Mouse (Mus musculus): ENCODE data around the gene Tssk1. TPM values are rescaled to one million over a fixed set of nuclear protein-coding genes. Genes with fewer than 3 reads are reported as not detected.

Tssk1 gene
- polyA plus RNA-seq, 1 experiment from 2014 or later = 0.04 TPM

DNA sequence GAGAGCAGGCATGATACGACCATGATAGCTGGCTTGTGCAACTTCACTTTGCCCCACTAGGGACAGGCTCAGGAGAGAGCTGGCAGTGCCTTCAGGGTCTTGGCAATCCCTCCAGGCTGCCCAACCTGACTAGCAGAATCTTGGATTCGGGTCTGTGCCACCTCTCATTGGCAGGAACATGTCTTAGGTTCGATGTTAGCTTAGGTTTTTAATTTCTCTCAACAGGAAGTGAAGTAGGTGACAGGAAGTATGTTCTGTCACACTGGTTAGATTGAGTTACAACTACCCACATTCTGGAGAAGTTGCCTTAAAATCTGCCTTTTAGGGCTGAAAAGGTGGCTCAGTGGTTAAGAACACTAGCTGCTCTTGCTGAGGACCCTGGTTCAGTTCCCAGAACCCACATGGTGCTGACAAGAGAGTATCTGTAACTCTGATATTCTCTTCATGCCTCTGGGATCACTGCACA lies 40.5 kb downstream of the Tssk1 start:
- no peaks in the 10 kb centered on the region for H3K27me3 ChIP-seq (ENCODE audit: insufficient read depth, low read length)
- H3K9me3 ChIP-seq (ENCODE audit: low read length) = no peaks in the 10 kb centered on the region
- H3K4me1 ChIP-seq (ENCODE audit: insufficient read depth) = peaks cover 8% of the 10 kb centered on the region
- DNase-seq = peak; percentile 12
- no peak overlapping the region for H3K4me2 ChIP-seq (ENCODE audit: low read depth, low read length)
- ATAC-seq = no peak
- H3K4me3 ChIP-seq (ENCODE audit: low read depth, low read length) = no peak overlapping the region
- no peak overlapping the region for H3K9ac ChIP-seq (replicated peaks)
- peak; percentile 30; the same call in 1 of the 2 replicates for TF ChIP-seq CTCF (IDR thresholded peaks at IDR 0.05; ENCODE audit: low read depth)
- TF ChIP-seq EP300 (IDR thresholded peaks at IDR 0.05; ENCODE audit: low read depth) = no peak
- WGBS (ENCODE audit: insufficient replicate concordance) = 38% methylated on average over 3 of the region's 3 CpGs
- no peak overlapping the region for H3K27ac ChIP-seq (ENCODE audit: low read depth)
- H3K36me3 ChIP-seq (replicated peaks; ENCODE audit: insufficient read depth, low read length) = no peaks in the 10 kb centered on the region

DNA sequence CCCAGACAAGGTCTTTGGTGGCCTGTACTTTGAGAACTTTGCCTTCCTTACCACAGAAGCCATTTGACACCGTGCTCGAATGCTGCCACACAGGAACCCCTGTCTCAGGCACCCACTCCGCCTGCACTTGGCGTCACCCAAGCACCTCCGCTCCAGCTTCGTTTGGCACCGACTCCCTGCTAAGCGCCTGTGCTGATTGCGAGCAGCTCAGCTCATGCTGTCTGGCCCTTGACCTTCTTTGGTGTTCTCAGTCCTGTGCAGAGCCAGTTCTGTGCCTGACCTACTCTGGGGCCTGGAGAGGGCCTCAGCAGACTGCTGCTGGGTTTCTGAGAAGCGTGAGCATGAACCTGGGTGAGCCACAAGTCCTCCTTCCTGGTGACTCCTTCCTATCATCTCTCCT lies 42.8 kb downstream of the Tssk1 start:
- Histone ChIP-seq H3K36me3 (replicated peaks; ENCODE audit: insufficient read depth, low read length) (no peaks in the 10 kb centered on the region), H3K4me1 (ENCODE audit: insufficient read depth) (peaks cover 8% of the 10 kb centered on the region), H3K27me3 (ENCODE audit: insufficient read depth, low read length) (no peaks in the 10 kb centered on the region), H3K4me2 (ENCODE audit: low read depth, low read length) (no peak overlapping the region), H3K9me3 (ENCODE audit: low read length) (no peaks in the 10 kb centered on the region), H3K9ac (replicated peaks) (no peak overlapping the region), H3K4me3 (ENCODE audit: low read depth, low read length) (no peak overlapping the region), H3K27ac (ENCODE audit: low read depth) (no peak overlapping the region)
- DNase-seq = no peak
- TF ChIP-seq EP300 (IDR thresholded peaks at IDR 0.05; ENCODE audit: low read depth) (no peak), CTCF (IDR thresholded peaks at IDR 0.05; ENCODE audit: low read depth) (no peak)
- no peak for ATAC-seq
- 72% methylated on average over 10 of the region's 10 CpGs for WGBS (ENCODE audit: insufficient replicate concordance)

DNA sequence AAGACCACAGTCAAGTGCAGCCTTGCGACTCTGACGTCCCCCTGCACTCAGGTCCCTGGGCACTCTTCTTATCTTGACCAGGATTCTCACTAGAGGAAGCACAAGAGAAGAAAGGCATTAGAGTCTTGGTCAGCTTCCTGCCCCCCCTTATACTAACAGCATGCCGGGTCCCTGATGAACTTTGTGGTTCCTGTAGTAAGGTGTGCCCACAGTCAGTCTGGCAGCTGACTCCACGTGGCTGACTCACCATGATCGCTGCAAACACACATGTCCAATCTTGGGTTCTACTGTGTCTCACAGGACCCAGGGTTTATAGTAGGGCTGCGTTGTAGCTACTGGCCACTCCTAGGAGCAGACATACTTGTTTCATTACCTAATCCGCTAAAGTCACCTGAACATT lies 44.2 kb downstream of the Tssk1 start:
- Histone ChIP-seq H3K27ac (ENCODE audit: low read depth) (no peak overlapping the region), H3K4me3 (ENCODE audit: low read depth, low read length) (no peak overlapping the region), H3K9ac (replicated peaks) (no peak overlapping the region), H3K27me3 (ENCODE audit: insufficient read depth, low read length) (no peaks in the 10 kb centered on the region), H3K4me1 (ENCODE audit: insufficient read depth) (peaks cover 8% of the 10 kb centered on the region), H3K9me3 (ENCODE audit: low read length) (no peaks in the 10 kb centered on the region), H3K36me3 (replicated peaks; ENCODE audit: insufficient read depth, low read length) (no peaks in the 10 kb centered on the region), H3K4me2 (ENCODE audit: low read depth, low read length) (no peak overlapping the region)
- ATAC-seq = no peak
- TF ChIP-seq EP300 (IDR thresholded peaks at IDR 0.05; ENCODE audit: low read depth) (no peak), CTCF (IDR thresholded peaks at IDR 0.05; ENCODE audit: low read depth) (no peak)
- whole genome bisulfite sequencing (ENCODE audit: insufficient replicate concordance) = 41% methylated on average over 7 of the region's 7 CpGs
- no peak for DNase-seq

DNA sequence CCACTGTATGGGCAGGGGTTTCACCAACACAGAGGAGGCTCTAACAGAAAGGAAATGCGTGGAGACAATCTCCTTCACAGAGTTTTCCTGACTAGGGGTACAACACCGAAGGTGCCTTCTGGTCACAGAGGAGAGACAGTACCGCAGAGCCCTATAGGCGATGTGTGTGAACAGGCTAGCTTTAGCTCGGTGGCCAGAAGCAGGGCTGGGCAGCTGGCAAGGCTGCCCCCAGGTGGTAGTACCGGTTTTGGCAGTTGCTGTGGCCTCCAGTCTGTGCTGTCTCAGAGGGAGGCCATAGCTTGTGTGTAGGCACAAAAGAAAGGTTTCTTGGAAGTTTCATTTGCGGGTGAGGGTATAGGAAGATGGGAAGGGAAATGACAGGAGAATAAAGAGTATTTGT lies 44.8 kb downstream of the Tssk1 start:
- 0 out of 2 replicates have a peak overlapping the region, but pooled peaks have one; percentile 8 for H3K9ac ChIP-seq (replicated peaks)
- peak overlapping the region; percentile 19; the same call in 1 of the 2 replicates for H3K27ac ChIP-seq (ENCODE audit: low read depth)

DNA sequence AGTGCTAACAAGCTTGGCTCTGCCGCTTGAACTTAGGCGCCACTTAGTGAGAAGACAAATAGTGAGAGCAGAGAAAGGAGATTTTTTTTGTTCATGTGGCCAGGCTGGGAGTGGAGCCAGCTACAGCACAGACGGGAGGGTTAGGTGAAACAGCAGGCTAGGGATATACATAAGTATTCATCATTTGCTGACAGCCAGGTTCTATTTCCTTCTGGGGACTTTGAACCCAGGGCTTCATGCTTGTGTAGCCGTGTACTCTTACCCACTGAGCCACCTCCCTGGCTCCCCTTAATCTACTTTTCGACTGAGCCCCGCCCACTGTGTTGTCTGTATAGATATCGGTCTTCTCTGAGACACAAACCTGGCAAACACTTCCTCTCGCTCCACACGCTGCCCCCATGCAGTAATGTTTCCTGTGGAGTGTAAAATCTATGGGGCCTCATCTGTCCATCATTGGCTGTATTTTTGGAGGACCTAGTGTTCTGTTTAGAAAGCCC lies 45.3 kb downstream of the Tssk1 start:
- no peak overlapping the region for H3K4me3 ChIP-seq (ENCODE audit: low read depth, low read length)
- no peaks in the 10 kb centered on the region for H3K27me3 ChIP-seq (ENCODE audit: insufficient read depth, low read length)
- H3K36me3 ChIP-seq (replicated peaks; ENCODE audit: insufficient read depth, low read length) = no peaks in the 10 kb centered on the region
- DNase-seq = peak; percentile 46
- no peaks in the 10 kb centered on the region for H3K9me3 ChIP-seq (ENCODE audit: low read length)
- 20% methylated on average over 9 of the region's 9 CpGs for WGBS (ENCODE audit: insufficient replicate concordance)
- H3K9ac ChIP-seq (replicated peaks) = 0 out of 2 replicates have a peak overlapping the region, but pooled peaks have one; percentile 8
- peaks cover 7% of the 10 kb centered on the region for H3K4me1 ChIP-seq (ENCODE audit: insufficient read depth)
- ATAC-seq = peak; percentile 83
- no peak for TF ChIP-seq EP300 (IDR thresholded peaks at IDR 0.05; ENCODE audit: low read depth)
- no peak for TF ChIP-seq CTCF (IDR thresholded peaks at IDR 0.05; ENCODE audit: low read depth)
- peak overlapping the region; percentile 37 for H3K4me2 ChIP-seq (ENCODE audit: low read depth, low read length)
- peak overlapping the region; percentile 19; the same call in 1 of the 2 replicates for H3K27ac ChIP-seq (ENCODE audit: low read depth)

More for the DNA sequence above, 44.8 kb downstream of the Tssk1 start:
- Histone ChIP-seq H3K4me1 (ENCODE audit: insufficient read depth) (peaks cover 8% of the 10 kb centered on the region), H3K36me3 (replicated peaks; ENCODE audit: insufficient read depth, low read length) (no peaks in the 10 kb centered on the region), H3K4me2 (ENCODE audit: low read depth, low read length) (peak overlapping the region; percentile 37), H3K4me3 (ENCODE audit: low read depth, low read length) (no peak overlapping the region), H3K9me3 (ENCODE audit: low read length) (no peaks in the 10 kb centered on the region), H3K27me3 (ENCODE audit: insufficient read depth, low read length) (no peaks in the 10 kb centered on the region)
- TF ChIP-seq CTCF (IDR thresholded peaks at IDR 0.05; ENCODE audit: low read depth) (peak; percentile 95), EP300 (IDR thresholded peaks at IDR 0.05; ENCODE audit: low read depth) (no peak)
- WGBS (ENCODE audit: insufficient replicate concordance) = 7% methylated on average over 7 of the region's 7 CpGs
- ATAC-seq = peak; percentile 98
- peak; percentile 86 for DNase-seq

DNA sequence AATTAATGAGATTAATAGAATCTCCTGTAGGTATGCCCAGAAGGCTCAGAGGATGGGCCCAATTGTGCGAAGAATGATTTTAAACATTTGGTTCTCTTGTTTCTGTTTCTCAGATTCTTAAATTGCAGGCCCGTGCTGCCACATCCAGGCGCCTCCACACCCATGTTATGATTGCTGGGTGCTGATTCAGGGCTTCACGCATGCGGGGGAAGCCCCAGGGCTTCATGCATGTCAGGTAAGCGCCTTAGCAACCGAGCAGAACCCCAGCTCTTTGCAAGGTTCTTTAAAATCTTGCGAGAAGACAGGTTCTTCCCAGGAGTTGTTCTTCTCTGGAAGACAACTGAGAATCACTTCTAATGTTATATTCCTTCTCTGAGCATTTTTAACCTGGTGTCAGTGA lies 49.4 kb downstream of the Tssk1 start:
- DNase-seq (no peak), ATAC-seq (no peak)
- no peak overlapping the region for H3K4me2 ChIP-seq (ENCODE audit: low read depth, low read length)
- H3K27me3 ChIP-seq (ENCODE audit: insufficient read depth, low read length) = no peaks in the 10 kb centered on the region
- no peaks in the 10 kb centered on the region for H3K36me3 ChIP-seq (replicated peaks; ENCODE audit: insufficient read depth, low read length)
- no peak overlapping the region for H3K4me3 ChIP-seq (ENCODE audit: low read depth, low read length)
- TF ChIP-seq CTCF (IDR thresholded peaks at IDR 0.05; ENCODE audit: low read depth) = no peak
- no peak for TF ChIP-seq EP300 (IDR thresholded peaks at IDR 0.05; ENCODE audit: low read depth)
- 70% methylated on average over 8 of the region's 8 CpGs for WGBS (ENCODE audit: insufficient replicate concordance)
- no peak overlapping the region for H3K9ac ChIP-seq (replicated peaks)
- H3K9me3 ChIP-seq (ENCODE audit: low read length) = no peaks in the 10 kb centered on the region
- H3K4me1 ChIP-seq (ENCODE audit: insufficient read depth) = peaks cover 4% of the 10 kb centered on the region
- no peak overlapping the region for H3K27ac ChIP-seq (ENCODE audit: low read depth)
